Mouse (Mus musculus) layer of hippocampus, adult 11-12 months (tissue): ENCODE measurements around the gene Mars2.

Source experiments
- DNase-seq: peaks from one replicate; pipeline ENCODE4 v3.0.0; 2022; ENCODE audit warnings: low spot score

Mars2 gene

GRCm38 (mm10) chr1:55236890-55237642 lies at the start of gene Mars2:
Gene Mars2, plus strand, starts transcription at chr1:55237177.
- peak; percentile 94 for DNase-seq

- no peak for DNase-seq
Measured at GRCm38 (mm10) chr1:55192015-55192414, 45.0 kb upstream of the Mars2 start.

DNA sequence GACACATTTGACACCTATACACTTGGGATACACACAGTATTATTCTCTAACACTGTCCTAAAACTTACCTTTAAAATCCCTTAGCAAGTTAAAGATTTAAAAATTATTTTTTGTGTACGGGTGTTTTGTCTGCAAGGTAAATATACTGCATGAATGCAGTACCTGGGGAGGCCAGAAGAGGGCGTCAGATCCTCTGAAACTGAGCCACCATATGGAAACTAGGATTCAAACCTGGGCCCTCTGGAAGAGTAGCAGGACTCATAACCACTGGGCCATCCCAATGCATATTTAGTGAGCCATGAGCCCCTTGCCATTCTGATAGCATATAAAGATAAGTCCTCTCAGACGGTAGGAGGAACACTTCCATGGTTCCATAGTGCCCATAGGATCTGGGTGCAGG lies 44.2 kb upstream of the Mars2 start:
- DNase-seq, result no peak

DNA sequence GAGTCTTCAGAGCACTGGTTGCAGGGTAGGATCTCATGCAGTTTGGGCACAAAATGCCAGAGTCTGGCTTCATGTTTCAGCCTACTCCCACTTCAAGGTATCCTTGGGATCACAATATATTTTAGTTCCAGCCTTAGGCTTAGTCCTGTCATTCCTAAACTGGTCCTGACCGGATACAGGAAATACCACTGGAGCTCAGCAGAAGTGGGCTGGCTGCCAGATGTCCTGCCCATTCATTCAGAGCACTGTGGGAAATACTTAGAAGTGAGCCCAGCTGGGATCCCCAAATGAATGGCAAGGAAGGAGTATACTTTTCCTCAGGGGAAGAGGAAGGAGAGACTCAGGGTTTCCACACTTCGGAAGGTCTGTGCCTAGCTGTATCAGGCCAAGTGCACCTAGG lies 43.7 kb upstream of the Mars2 start:
- no peak for DNase-seq

DNA sequence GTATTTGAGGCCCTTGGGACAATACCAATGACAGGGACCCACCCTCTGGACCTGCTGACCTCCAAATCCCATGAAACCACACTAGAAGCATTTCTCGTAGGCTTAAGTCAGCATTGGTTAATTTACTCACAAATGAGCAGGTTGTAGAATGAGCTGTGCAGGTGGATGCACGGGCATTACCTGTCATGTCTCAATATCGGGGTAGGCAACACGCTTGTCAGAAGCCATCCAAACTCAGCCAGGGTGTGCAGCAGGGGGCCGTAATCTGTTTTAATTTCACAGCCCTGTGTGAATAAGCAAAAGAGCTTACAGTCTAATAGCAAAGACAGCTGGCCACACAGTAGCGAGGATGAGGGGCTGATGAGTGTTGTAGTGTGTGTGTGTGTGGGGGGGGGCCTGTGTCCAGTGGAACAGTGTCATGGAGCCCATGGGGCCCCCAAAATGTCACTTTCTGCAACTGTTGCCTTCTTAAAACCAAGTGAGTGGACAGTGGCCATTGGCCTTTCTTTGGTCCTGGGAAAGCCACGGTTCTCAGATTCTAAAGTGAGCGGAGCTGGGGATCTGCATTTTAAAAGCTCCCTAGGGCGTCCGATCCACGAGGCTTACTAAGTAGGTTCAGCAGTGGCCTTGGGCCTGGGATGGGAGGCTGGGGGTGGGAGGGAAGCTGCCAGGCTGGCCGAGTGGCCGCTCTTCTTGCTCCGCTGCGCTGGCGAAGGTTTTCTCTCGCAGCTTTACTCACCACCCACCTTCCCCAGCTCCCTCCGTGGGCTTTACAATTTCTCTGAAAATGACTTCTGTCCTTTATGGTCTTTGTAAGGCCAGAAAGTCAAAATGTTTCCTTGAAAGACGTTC lies 42.7 kb upstream of the Mars2 start:
- DNase-seq, result no peak

DNA sequence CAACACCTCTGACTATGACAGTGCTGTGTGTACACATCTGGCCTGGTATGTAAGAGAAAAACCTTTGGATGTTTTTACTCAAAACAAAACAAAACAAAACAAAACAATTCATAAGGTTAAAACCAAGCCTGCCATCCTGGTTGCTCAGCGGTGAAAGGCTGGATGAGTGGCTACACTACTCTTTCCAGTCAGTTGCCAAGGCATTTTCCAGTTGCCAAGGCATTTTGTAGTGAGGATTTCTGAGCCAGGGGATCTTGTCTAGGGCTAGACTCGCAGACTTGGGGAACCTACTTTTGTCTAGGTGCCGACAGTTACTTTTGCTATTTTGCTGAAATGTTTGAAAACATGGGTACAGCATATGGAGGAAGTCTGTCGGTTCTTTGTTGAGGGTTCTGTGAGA lies 42.0 kb upstream of the Mars2 start:
- DNase-seq, result no peak

GRCm38 (mm10) chr1:55196327-55197003 lies 40.5 kb upstream of the Mars2 start:
- no peak for DNase-seq

DNA sequence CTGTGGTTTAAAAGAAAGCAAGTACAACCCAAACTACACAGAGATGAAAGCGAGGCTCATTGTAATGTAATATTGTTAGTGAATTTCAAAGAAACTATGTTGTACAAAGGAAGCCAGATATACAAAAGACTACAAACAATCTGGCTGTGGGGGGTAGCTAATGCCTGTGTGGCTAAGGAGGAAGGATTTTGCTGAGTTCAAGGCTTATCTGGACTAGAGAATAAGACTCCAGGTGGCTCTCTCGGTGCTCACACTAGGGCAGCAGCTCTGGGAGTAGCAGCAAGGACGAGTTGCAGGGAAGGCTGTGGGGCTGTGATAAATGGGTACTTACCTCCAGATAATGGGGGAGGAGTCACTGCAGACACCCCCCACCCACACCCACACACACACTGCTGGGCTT lies 38.3 kb upstream of the Mars2 start:
- DNase-seq, result no peak

- peak; percentile 43 for DNase-seq
Measured at GRCm38 (mm10) chr1:55201850-55202752, 34.9 kb upstream of the Mars2 start.

GRCm38 (mm10) chr1:55205808-55206327 lies 31.1 kb upstream of the Mars2 start:
- DNase-seq, result no peak

DNA sequence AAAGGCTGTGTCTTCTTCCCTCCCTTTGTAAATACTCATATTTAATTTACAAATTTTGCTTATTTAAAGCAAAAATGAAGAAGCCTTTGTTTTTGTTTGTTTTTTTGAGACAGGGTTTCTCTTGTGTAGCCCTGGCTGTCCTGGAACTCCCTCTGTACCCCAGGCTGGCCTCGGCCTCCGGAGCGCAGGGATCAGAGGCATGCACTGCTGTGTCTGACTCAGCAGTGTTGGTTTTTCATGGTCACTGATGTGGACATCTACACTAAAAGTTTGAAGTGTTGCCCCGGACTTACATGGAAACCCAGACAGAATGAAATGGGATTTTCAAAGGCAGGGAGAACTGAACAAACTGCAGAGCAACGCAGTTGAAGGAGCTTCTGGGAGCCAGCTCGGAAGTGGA lies 29.4 kb upstream of the Mars2 start:
- DNase-seq, result no peak

DNA sequence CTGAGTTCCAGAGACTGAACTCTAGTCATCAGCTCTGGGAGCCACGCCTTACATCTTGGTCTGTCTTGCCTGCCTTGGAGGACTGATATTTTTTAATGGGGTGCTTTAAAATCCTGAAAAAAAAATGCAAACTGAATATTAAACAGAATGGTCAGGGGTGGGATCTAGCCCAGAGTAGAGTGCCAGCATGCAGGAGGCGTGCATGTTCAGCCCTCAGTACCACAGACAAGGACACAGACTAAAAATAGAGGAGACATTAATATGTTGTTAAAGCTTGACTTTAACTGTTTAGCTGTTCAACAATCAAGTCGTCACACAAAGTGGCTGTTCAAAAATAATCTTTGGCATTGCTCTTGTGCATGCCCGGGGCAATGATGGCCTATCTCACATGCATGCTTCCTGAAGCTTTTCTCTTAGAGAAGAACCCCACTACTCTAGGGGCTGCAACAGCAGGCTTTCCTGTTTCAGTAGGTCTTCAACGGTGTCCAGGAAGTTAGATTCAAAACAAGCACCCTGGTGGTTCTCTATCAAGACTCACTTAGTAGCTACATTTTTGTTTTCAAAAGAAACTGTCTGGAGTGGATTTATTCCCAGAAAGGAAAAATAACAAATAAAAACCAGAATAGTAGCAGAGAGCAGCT lies 28.4 kb upstream of the Mars2 start:
- no peak for DNase-seq

DNA sequence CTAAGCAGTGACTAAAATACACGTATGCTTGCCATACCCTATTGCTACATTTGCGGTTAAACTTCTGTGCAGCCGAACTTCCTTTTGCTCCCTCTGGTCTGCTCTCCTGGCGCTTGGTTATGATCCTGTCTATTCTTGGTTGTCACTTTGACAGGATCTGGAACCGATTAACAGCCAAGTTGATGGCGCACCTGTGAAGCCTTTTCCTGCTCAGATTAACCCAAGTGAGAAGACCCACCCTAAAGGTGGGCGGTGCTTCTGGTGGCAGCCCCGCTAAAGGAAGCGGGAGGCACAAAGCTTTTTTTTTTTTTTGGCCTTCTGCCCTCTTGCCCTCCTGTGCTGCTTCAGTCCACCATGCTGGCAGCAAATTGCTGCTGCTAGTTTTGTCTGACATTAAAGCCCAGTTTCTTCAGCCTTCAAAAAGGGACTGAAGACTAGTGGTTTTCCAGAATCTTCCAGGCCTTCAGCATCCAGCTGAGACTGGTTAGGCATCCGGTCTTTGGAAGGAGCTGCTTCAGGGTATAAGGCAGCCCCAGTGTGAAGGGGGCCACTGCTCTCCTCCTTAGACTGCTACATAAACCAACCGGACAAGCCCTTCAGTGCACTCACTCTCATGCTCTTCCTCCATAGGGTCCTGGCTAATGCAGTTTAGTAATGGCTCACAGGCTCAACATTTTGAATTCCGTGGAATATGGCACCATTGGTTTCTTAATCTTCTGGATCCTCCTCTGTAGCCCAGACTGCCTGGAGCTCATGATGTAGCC lies 26.6 kb upstream of the Mars2 start:
- no peak for DNase-seq

DNA sequence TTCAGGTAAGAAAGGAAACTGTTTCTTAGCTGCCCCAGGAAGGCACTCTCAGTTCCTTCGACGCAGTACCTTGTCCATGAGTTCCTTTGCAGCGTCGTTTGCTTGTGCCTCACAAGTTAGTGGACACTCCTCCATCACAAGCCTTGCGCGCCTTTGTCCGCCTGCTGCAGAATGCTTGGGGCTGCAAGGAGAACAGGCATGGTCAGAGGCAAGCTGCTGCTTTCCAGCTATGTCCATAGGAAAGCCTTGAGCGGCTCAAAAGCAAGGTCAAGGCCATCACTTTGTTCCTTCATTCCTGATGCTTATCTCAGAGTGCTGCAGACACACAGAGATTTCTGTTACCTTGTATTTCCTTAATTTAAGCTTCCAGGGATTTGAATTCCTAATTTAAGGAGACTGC lies 25.9 kb upstream of the Mars2 start:
- no peak for DNase-seq

DNA sequence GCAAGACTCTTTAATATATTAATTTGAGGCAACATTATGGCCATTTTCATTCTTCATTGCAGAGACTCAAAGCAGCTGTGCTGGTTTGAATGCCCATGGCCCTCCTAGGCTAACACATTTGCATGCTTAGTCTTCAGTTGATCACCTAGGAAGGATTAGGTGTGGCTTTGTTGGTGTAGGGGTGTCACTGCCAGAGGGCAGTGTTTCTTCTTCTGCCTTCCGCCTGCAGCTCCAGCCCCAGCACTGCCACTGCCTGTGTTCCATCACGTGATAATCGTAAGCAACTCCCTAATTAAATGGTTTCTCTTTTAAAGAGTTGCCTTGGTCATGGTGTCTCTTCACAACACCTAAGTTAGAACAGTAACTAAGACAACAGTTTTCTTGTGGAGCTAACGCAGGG lies 24.2 kb upstream of the Mars2 start:
- DNase-seq, result no peak

DNA sequence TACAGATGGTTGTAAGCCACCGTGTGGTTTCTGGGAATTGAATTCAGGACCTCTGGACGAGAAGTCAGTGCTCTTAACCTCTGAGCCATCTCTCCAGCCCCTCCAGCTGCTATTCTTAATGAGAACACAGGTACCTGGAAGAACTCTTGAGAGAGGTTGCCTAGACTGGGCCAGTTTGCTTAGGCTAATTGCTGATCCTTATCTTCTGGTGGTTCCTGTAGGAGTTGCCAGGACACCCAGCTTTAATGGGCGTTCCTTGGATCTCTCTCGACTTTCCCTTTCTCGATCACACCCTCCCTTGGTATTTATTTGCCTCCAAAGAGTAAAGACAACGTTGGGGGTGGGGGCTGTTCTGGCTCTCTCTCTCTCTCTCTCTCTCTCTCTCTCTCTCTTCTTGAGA lies 23.5 kb upstream of the Mars2 start:
- DNase-seq, result no peak

GRCm38 (mm10) chr1:55213936-55214335 lies 23.0 kb upstream of the Mars2 start:
- no peak for DNase-seq

GRCm38 (mm10) chr1:55215185-55215813 lies 21.7 kb upstream of the Mars2 start:
- DNase-seq, result no peak

DNA sequence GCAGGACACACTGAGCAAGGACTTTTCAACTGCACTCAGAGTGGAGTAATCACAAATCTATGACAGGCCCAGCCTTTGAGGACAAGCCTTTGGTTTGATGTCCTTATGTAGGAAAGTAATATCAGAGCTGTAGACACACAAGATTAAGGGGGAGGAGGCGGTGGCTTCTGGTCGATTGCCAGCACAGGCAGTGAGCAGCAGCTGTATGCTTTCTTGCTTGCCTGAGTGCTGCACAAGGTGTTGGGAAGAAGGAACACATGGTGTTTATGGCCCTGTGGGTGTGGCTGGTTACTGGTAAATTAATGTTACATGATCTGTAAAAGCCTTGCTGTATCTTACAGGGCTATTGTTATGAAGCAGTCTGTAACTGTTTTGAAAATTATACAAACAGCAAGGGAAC lies 19.8 kb upstream of the Mars2 start:
- DNase-seq, result no peak

DNA sequence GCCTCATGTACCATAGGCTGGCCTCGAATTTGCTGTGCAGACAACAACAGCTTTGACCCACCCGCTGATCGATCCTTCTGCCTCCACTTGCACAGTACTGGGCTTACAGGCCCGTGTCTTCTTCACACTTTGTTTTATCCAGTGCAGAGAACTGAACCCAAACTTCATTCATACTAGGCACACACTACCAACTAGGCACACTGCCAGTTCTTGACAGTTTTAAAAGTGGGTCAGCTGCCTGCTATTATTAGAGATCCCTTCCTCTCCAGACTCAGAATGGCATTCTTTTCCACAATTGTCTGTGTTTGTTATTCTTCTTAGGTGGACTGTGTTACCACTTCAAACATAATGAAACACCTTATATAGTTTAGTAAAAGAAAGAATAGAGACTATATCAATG lies 15.6 kb upstream of the Mars2 start:
- DNase-seq, result peak; percentile 38
